Mouse (Mus musculus) ES-CJ7 (cell line): ENCODE results near the gene Adam23.
A peak's percentile ranks its signal among the peaks of the same experiment; 100 is the strongest.

Experiments
- DNase-seq: peaks from one replicate; pipeline ENCODE4 v3.0.0; 2011; ENCODE audit warnings: low read depth, low spot score

Gene Adam23

DNA sequence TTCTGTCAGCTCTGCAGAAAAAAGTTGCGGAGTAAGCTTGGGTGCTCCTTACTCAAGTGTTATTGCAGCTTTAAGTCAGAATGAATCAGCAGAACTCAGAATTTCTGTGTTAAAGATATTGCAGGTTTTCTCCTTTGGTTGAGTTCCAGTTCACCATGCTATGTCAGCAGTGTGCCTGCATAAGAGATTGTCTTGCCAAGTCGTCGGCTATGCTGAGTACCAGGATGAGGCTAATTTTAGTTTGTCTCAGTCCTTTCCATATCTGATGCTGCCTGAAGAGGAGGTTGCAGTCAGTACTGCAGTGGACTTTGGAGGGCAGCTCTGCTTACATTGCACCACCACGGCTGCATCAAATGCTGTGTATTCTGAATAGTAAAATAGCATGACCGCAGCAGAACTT, 33.3 kb downstream of the Adam23 start:
- DNase-seq = no peak

DNA sequence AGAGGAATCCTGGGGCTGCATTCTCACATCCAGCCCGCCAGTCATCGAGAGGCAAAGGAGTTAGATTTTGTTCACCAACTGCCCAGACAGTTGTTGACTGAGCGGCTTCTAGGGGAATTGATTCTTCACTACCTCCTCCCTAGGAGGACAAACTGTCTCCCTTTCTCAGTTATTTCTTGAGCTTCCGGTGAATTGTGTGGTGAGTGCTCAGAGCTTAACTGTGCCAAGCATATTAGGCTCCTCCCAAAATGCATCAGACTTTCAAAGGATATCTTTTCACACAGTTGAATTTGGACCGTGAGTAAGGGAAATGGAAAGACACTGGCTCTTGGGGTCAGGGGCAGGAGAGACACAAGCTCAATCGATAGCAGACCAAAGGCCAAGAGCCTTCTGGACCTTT, 39.0 kb downstream of the Adam23 start:
- peak; percentile 30 for DNase-seq

DNA sequence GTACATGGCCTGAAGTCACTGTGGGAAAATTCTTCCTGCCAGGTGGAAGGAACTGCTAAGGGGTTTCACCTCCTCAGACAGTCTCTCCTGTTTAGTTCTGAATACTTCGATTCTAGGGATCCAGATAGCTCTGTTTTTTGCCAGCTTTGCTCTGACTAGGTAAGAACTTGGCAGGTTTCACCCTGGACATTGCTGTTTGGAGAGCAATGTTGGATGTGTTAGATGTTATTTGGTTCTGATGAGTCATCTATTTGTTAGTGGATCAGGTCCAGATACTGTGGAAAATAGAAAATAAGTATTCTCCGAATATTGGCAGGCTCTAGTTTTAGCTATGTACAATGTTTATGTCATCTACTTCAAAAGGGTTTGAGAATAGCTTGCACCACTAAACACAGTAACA, 41.0 kb downstream of the Adam23 start:
- DNase-seq = no peak

DNA sequence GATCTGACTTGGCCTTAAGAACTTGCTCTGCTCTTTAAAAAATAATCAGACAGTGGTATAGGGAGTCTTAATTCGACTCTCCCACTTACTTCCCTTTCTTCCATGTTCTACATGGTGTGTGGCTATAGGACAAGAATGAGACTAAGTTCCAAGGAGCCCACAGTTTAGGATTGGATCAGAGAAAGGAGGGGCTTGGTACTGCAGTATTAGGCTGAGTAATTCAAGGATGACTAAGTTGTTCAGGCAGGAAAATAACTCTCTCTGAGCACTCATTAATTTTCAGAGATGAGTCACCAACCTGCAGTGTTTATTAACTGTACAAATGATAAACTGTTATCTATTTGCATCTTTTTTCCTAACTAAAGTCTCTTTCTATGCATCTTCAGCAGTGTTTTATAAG, 45.3 kb downstream of the Adam23 start:
- no peak for DNase-seq

DNA sequence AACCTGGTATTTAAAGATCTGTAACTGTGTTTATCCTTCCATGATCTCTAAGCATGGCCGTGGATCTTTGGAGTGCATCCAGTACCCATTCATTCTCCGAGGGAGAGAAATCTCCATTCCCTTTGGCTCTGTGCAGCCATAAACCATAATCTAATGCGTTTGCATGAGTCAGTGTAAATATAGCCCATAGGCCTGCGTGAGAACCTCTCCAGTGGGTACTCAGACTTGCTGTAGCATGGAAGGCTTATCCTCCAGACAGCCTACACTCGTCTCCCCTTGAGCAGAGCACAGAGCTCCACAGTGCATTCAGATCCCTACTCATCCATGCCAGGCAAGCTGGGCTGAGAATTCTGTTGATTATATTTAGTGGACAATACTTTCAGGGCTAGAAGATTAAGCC, 47.6 kb downstream of the Adam23 start:
- no peak for DNase-seq

DNA sequence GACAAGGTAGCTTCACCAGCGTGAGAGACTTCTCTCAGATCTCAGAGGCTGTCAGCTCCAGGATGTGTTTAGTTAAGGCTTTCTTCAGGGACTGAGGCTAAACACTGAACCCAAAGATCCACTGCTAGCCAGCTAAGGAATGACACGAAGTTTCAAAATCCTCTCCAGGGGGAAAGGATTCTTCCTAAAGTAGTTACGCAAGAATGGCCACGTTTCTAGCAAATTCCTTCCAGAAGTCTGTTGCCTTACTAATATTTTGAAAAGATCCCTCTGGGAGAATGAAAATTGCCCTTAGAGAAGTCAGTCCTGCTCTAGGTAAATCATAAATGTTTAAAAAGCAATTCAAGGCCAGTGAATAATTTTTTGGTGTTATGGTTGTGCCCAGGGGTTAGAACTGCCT, 61.7 kb downstream of the Adam23 start:
- no peak for DNase-seq

DNA sequence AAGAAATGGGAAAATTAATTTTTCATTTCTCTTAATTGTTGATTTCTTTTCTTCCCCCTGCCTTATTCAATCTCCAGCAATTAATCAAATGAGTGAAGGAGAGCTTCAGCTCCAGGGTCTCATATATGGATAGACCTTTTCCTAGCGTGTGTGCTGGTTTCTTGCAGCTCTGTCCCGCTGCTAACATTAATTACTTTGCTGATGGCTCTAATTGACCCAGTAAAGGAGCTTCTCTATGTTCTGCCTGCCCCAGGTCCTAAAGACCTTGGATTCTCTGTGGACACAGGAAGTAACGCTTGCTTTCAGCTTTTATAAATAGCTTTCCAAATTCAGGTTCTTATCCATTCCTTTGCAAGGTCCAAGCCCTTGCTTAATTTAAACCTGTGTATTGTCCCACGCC, 63.1 kb downstream of the Adam23 start:
- DNase-seq = no peak

DNA sequence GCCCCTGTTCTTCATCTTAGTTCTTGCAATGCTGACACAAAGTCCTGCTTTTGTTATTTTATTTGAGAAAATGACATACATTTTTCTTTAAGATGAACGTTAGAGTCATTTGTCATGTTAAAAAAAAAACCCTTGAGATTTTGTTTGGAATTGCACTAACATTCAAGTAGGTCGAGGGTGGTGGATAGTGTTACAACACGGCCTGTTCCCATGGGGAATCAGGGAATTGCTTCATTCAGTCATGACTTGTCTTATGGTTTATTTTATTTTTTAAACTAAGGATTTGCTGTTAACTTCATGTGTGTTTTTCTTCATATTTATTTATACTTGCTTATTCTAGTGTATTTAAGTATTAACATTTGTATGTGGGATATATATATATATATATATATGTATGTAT, 65.7 kb downstream of the Adam23 start:
- DNase-seq = no peak

DNA sequence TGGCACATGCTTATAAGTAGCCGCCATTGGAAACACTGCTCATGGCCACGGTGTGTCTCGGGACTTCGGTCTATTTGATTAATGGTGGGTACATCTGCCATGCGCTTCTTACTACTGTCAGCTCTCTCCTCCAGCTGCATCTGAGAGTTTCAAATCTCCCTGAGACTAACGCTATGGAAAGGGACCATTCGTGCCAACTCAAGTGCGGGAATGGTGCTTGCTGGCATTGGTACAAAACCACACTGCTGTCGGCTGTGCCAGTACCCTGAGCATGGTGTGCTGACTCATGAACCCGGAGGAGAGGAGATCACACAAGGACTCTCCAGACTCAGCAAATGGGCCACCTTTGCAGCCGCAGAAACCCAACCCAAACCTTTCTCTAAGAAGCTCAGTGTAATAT, 72.1 kb downstream of the Adam23 start:
- no peak for DNase-seq

DNA sequence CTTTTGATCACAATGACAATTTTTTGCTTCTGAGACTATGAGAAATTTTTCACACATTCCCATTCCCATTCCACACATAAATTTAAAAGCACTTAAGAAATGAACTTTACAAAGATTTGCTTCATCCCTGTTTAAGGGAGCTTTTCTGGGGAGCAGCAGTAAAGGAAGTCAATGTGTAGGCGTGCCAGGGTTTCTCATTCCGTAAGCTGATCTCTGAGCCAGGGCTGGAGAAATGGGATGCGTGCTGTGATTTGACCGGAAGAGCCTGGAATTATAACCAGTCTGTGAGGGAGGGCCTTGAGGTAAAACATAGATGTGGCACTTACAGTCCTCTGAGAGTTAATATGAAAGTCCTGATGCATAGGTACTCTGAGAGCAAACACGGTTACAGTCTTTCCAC, 73.1 kb downstream of the Adam23 start:
- no peak for DNase-seq

DNA sequence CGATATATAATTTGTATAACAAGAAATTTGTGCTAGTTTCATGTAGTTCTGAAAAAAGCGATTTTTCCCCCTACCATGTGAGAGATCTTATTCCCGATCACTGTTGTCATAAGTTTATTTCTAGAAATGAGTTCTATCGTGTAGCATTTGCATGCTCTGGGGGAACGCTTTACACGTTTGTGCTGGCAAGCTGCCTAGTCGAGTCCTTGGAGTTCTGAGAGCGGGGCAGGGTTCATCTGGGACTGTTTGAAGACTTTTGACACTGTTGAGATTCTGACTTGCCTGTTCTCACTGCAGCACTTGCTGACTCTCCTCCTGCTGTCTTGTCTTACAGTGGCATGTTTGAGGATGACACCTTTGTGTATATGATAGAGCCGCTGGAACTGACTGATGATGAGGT, 84.2 kb downstream of the Adam23 start:
- DNase-seq = no peak

DNA sequence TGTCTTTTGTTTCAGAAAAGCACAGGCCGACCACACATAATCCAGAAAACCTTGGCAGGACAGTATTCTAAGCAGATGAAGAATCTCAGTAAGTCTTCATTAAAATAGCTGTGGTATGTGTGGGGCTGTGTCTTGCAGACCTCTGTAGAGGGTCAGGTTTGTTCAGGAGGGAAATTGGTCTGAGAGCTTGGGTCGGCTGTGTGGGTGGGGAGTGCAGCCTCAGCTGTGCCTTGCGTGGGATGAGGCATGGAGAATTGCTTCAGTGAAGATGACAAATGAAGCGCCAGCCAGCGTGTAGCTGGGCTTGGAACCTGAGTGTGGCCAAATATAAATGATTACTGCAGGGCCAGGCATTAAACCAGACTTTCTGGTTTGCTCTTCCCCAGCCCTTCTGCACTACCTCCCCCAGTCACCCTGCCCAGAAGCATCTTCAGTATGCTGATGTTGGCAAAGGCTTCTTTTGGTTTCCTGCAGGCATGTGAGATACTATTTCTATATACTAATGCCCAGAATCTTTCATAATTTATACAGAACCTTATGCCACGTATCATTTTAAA, 88.7 kb downstream of the Adam23 start:
- DNase-seq = no peak

DNA sequence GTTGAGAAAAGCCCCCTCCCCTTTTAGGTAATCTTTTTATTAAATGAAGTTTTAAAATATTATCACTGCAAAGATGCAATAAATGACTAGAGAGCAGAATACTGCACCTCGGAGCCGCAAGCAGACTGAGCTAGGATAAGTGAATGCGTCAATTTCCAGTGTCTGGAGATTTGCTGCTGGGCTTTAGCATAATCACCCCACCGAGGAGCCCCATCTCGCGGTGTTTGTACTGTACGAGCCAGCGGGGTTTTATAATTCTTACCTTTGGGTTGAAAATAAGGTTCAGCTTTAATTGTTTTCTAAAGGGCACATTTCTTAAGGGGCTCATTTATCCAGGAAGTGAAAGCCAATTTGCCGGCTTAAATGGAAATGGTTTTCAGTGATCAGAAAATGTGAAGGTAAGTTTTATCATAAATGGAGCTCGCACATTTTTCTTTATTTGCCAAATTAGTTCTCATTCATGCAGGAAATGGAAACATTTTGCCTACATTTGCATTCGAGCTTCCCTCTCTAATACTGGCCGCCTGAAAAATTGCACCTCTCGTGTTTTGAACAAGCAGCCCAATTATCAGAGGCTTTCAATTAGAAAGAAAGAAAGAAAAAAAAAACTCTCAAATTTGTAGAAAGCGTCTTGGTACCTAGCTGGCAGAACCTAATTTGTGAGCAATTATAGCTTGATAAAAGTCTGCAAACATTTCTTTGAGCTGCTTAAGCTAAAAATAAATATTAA, 94.4 kb downstream of the Adam23 start:
- no peak for DNase-seq

DNA sequence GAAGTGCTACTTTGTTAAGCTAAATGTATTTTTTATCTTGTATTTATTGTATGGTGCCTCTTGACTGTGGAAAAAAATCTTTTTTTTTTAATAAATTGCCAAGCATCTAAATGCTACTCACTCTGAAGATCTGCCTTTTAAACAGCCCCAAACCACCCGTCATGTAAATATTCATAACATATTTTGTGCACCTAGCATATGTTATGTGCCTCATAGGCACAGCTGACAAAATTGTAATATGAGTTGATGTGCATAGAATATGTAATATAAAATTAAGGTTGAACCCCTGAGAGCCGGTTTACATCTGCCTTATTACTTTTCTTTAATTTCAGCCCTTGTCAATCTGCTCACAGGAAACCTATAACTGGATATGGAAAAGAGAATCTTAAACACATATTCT, 98.4 kb downstream of the Adam23 start:
- DNase-seq = no peak

DNA sequence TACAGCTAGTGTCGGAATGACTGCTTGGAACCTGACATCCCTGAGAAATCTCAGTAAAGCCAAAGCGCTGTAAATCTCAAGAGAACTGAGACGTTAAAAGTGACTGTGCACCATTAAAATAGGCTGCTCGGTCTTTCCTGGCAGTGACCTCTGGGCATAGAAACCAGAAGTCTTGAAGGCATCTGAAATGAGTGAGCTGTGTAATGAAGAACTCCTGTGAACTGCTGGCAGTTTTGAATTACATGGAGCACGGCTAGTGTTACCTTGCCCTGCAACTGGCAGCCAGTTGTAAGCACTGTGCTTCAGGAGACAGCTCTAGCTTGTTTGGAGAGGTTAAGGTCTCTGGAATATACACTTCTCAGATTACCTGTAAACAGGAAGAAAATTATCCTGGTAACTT, 107.3 kb downstream of the Adam23 start:
- DNase-seq = no peak

DNA sequence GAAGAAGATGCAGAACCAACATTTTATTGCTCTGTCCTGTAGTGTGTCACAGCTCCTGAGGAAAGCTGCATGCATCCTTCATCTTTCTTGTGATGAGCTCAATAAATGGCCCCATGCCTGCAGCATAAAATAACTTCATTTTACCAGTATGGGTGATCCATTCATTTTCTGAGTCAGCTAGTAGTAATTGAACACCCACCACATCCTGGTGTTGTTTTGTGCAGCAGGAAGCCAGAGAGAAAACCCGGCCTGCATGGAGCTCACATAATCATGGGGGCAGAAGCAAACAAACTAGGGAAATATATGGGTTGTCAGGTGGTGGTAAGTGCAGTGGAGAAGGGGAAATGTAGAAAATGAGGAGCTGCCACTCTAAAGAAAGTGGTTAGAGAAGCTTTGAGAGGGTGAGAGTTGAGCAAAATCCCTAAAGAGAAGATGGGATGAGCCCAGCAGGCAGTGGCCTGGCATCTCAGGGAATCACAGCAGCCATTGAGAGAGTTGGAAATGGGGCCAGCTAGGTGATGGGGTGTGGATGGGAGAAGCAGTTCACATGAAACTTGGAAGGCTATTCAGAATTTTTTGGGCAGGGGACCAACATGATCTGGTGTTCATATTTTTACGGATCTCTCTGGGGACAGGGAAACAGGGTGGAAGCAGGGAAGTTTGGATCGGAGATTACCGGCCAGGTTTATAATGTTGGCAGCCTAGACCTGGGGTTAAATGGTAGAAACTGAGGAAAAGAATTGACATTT, 116.3 kb downstream of the Adam23 start:
- DNase-seq = no peak

DNA sequence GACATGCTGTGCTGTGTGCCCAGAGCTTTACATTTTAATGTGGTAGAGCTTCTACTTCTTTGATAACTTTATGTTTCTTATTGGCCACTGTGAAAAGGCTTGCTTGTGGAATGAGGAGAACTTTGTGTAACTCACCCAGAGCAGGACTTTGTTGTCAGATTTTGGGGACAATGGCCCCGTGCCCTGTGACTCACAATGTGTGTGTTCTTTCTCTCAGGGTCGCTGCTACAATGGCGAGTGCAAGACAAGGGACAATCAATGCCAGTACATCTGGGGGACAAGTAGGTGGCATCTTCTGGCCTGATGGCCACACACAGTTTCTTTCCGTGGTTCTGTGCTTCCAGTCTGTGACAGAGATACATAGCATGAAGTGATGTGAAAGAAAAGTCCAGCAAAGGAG, 118.2 kb downstream of the Adam23 start:
- DNase-seq = no peak

DNA sequence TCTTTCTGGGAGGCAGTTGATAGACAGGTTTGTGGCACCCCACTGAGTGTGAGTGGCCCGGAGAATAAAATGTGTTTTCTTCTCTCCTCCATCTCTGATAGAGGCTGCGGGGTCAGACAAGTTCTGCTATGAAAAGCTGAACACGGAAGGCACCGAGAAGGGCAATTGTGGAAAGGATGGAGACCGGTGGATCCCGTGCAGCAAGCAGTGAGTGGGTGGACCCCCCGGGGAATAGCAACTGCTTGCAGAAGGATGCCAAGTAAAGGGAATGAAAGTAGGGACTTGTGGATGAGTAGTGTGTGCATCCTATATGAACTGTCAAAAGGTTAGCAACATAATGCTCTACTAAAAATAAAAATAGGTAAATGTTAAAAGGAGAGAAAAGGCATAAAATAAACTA, 120.8 kb downstream of the Adam23 start:
- DNase-seq = no peak

DNA sequence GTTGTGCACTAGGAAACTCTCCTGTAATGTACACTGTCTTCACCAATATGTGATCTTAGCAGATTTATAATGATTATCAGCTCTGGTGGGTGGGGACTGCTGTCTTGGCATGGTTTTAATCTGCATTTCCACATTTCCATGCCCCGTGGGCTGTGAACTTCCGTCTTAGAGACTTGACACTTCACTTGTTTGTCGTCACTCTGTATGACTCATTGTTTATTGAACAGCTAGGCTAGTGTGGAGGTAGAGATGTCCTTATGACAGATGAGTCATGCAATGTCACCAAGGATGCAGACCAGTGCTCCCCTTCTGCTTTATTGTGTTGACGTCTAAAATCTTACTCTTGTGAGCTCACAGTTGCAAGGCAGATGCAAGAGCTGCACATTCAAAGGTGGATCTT, 121.3 kb downstream of the Adam23 start:
- DNase-seq = no peak

DNA sequence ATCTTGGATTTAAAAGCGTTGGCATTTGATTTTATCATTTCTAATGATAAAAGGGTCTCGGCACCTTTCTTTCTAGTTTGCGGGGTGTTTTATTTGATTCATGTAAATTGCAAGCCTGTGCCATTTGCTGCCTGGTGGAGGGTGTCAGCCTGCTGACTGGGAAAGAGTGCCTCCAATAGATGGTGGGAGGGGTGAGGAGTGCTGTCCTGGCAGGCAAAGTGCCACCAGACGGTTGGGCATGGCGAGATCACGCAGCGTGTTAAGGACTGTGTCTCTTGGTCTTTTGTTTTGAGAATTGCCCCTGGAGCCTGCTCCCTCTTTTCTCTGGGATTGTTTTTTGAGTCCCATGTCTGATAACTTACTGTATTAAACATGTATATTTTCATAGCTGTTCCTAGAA, 126.5 kb downstream of the Adam23 start:
- no peak for DNase-seq

DNA sequence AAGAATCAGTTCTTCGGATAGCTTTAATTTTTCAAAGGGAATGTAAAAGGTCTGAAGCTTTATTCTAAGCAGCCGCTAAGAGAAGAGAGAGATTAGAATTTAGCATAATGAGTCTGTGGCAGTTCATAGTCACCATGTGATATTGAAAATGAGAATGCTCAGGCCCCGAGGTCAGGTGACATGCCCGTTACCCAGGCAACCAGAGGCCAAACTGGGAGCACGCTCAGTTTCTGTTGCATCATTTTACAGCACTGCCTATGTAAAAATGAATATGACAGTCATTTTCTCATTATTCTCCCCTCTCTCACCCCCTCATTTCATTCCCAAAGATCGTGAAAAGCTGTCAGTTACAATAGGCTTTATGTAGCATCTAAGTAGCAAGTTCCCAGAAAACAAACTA, 127.7 kb downstream of the Adam23 start:
- DNase-seq = no peak

DNA sequence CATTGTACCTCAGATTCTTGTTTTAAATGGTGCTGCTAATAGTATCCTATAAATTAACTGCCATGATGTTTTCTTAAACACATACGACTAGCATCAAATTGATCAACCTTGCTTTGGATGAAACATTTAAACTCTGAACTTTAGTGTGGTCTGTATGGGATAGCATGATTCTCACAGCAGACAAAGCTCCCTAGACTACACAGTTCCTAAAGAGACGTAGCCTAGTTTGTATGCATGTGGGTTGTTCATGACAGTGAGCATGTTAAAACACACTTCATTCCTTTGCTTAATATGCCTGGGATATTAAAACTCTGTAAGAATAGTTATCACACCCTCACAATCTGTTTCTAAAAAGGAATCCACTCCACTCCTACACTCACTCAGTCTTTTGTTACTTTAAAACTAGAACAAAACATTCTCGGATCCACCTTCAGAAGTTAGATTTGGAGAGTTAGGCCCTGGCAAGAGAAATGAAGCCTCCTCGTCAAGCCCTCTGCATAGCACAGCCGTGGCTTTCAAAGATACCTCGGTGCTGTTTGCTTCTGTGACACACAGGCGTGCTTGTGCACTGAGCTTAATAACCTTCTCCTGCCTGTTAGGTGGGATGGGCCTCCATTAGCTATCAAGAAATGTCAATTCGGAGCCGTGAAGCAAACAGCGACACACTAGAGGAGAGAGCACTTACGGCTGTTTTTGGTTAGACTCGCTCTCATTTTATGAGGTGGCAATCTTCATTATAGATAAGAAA, 128.3 kb downstream of the Adam23 start:
- DNase-seq = no peak

DNA sequence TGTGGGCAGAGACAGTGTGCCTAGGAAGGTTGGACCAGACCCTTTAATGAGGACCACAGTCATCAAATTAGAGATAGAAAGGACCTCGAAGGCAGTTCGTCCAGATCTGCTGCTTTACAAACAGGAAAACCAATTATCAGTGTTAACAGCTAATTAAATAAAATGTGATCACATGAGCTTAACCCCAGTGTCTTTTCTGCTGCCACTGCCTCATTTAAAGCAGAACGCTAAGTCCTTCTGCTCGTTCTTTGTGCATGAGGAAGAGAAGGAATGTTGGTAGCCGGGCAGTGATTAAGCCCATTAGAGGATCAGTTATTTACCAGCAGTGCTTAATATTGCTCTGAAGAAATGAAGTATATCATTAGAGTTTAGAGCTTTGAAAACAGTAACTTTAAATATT, 131.1 kb downstream of the Adam23 start:
- DNase-seq = no peak
